Mouse (Mus musculus) T-helper 17 cell (primary cell): ENCODE measurements around the gene Hist1h2bj.
"Not testable (repeated sequence)": the region's sequence is repeated elsewhere in the genome, so short reads cannot be mapped to it uniquely, and the experiment has no call there.

Experiments
- in situ Hi-C, 2 experiments: fragments of 300-600 bp; cut with MboI, MseI; formaldehyde crosslinking; loops; 1 replicate in 1 of 2; 2 replicates in 1 of 2; pipeline ENCODE4 v1.15.1; 2025; ENCODE audit warnings: high pct_unique_total_duplicates in 2 of 2

The Hist1h2bj gene

GRCm38 (mm10) chr13:22063468-22063867, 20.5 kb downstream of the Hist1h2bj start:
- in situ Hi-C loops = loop anchor here in 1 of 2 experiments (25.0 kb wide), 1 partner anchor 526 kb away; the partner anchor contains the start of genes Olfr1366 and Zkscan8

- in situ Hi-C loops = not testable (repeated sequence)
Measured at GRCm38 (mm10) chr13:22084140-22084539, 41.1 kb downstream of the Hist1h2bj start, which contains the start of gene Vmn1r188. Gene Vmn1r188, plus strand, starts transcription at chr13:22084440.
